Mouse (Mus musculus) right cerebral cortex, postnatal 14 days (tissue): Measurements from ENCODE around the gene Rassf5.

Experiments
- DNase-seq: peaks from one replicate; pipeline ENCODE4 v3.0.0; 2022

The Rassf5 gene

DNA sequence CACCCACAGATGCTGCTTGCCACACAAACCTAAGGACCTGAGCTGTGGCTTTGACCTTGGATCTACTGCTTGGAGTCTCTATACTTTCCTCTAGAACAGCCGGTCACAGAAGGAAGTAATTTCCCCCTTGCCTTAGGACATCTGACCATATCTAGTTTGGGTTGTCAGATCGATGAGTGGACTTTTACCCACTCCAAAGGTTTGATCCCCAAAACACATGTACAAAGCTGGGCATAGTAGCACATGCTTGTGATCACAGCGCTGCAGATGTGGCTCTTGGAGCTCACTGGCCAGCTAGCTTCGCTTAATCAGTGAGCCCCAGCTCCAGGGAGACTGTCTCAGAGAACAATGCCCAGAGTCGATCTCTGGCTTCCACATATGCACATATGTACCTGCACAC, 37.0 kb downstream of the Rassf5 start:
- no peak for DNase-seq

DNA sequence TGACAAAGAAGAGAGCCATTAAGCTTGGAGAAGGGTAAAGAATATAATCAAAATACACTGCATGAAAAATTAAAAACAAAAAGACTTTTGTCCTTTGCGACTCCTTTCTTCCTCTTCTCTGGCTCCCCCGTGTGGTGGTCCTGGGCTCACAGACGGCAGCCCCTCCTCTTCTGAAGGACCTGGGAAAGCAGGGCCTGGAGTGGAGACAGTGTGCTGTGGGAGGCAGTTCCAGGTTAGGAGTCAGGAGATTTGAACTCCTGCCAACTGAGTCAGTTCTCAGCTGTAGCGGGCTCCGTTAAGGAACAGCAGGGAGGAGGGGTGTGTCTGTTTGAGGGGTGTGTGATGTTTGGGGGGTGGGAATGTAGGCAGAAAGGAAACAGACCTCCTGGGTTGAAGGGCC, 37.5 kb downstream of the Rassf5 start:
- peak; percentile 80 for DNase-seq

DNA sequence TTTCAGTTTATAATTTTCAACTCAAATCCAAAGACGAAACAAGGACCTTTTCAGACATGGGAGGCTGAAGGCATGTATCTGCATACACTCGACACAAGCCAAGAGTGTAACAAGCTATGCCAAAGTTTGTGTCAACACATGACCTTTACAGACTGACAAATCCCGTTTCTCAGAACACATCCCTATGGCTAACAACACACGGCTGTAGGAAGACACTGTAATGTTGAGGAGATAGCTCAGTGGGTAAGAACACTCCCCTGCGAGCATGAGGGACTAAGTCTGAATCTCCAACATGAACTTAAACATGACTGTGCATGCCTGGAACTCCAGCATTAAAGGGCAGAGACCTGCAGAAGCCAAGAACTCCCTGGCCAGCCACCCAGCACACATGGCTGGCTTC, 38.7 kb downstream of the Rassf5 start:
- no peak for DNase-seq

DNA sequence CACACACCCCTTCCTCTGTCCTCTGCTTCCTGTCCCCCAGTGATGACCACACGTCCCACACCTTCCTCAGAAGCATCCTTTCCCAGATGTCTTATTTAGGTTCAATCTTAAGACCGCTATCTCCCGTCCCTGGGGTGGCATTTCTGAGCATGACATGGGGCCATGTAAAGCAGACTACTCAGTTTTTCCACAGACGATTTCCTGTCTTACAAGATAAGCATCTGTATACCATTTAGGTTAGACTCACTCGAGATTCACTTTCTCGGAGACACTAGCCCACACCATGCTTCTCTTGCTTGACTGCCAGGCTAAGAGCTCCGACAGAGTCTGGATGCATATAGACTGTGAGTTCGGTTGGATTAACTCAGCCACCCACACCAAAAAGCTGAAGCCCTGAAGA, 40.6 kb downstream of the Rassf5 start:
- DNase-seq: no peak

DNA sequence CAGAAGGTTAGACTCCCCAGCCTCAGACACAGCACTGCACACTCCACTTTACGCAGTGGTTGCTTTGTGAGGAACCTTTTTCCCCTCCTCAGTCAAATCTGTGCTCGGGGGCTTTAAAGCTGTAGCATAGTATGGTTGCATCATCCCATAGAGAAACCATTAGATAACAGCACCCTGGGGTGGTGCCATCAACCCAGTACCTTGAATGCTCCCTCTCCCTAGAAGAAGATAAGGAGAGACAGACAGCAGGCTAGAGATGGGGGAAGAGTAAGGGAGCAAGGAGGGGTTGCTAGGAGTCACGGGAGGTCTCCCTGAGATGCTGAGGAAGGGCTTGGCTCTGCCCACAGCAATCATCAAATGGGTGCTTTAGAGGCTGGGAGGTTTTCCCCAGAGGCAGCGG, 43.7 kb downstream of the Rassf5 start:
- DNase-seq: no peak

DNA sequence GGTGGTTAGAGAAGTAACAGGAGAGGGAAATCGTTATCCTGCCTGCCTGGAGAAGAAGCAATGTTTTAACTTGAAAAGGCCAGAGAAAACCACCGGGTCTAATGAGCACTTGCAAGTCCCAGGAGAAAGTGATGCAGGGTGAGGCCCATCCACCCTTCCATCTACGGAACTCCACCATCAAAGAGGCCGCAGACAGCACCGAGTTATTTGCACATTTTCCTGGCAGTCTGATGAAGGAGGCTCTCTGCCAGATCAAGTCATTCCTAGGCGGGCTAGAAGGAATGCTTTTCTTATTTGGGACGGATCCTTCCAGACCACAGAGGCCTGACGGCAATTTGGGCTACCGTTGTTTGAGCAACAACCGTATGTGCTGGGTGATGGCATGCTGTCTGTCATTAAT, 44.5 kb downstream of the Rassf5 start:
- no peak for DNase-seq

DNA sequence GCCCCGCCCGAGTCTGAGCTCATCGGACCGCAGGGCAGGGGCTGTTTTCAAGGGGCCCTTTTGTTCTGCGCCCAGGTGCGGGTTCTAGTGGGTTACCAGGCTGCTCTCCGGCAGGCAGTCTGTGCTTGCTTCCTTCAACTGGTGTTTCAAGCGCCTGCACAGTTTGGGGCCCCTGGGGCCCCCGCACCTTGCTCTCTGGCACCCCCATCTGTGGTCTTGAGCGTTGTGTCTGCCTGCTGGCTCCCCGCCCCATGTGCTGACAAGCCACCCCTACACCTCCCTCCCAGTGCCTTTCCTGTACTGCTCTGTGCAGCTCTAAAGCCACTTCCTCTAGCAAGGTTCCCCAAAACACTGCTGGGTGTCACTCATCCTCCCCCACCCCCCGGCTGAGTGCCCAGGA, 45.1 kb downstream of the Rassf5 start:
- peak; percentile 48 for DNase-seq

DNA sequence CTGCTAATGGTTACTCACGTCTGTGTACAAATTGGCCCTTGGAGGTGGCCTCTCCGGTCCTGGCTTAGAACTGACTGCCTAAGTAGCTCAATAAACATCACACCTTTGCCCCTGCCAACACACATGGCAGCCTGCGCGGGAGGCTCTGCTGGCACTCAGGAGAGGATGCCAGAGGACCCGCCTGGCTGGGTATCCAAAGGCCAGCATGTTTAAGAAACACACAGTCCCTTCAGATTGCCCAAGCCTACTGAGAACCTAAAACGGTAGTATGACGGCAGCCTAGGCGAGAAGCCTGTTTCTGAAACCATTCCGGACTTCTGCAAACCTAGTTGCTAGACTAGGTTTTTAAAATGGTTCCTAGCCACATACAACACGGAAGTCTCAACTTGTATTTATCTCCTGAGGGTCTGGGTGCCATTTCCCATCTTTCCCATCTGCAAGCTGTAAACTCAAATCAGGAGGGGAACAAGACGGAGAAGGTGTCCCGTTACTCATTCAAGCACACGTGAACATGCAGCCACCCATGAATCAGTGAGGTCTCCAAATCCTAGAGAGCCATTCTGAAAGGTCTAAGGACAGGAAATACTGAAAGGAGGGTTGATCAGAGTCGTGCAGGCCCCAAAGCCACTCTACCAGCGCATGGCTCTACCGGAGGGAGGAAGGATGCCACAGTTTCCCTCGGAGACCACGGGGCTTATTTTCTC, 45.8 kb downstream of the Rassf5 start:
- no peak for DNase-seq

DNA sequence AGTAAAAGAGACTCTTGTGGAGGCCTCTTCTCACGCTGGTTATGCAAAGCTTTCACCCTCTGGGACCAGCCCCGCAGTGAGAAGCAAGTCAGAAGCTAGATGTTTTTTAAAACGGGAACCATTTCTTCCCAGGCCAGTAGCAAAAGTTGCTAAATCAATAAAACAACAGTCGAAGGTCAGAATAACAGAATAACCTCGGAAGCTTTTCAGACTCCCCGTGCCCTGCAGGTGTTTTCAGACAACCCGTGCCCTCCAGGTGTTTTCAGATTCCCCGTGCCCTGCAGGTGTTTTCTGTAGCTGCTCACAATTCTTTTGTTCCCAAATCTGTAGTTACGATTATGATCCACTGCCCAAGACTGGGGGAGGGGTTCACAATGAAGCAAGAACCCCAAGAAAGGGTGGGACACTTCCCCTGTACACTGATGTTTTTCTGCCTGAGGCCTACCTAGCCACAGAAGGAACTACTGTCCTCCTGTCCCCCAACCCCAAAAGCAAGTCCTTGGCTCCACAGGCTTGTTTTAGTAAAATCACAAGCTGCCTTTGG, 46.6 kb downstream of the Rassf5 start:
- no peak for DNase-seq

DNA sequence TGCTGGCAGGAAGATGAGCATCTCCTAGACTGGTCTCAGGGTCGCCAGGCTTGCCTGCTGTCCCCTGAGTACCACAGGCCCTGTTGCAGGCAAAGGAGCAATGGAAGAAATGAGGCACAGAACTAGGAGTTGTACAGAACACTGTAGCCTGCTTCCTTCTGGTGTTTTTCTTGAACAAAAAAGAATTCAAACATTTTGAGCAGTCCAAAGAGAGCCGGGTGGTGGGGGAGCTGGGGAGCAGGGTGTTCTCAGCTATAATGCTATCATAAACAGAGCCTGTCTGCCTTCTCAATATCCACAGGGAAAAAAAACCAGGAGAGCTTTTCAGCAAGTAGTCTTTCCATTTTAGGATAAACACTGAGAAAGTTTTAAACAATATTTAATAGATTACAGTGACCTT, 49.0 kb downstream of the Rassf5 start:
- DNase-seq: no peak

DNA sequence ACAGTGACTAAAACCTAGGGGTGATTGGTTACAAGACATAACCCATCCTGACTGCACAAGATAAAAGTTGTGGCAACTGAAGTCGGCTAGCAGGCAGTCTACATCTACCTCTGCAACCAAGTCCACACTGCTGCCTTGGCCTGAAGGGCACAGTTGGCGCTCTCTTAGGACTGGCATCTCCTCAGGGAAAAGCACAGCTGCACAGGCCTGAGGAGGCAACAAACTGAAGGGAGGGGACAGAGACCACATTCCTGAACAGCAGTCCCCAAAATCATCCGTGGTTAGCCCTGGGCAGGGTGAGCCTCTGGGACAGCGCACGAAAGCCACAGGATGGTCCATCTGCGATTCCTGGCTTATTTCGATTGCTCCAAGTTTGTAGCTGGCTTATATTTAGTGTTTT, 49.4 kb downstream of the Rassf5 start:
- no peak for DNase-seq

DNA sequence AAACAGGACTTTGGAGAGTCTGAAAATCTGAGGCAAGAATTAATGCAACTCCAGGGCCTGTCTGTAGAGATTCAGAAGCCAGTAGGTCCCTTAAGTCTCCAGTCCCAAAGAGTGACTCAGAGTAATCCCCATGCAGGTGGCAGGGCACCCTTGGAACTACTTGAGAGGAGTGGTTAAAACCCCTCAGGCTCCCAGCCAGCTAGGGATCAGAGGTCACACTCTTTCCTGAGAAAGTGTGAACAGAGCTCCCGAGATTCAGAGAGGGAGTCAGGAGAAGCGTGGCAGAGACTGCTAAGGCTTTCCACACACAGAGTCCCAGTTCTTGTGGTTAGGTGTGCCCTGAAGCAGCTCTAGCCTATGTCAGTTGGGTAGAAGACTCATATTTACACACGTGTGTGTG, 51.3 kb downstream of the Rassf5 start:
- DNase-seq: no peak

DNA sequence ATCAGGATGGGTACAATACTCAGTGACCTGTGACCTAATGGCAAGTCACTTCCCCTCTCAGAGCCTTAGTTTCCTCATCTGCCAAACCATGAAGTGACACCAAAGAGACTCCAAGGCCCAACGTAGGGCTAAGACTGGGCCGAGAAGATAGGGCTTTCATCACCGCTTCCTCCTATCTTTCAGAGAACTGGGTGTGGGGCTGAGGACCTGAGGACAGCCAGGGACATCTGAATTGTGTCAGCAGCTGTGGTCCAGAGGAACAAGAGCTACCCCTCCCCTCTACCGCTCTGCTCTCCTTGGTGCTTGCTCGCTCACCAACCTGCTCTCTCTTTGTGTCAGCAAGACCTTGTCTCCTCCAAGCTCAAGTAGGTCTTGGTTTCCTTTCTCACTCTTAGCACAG, 56.4 kb downstream of the Rassf5 start:
- DNase-seq: no peak

DNA sequence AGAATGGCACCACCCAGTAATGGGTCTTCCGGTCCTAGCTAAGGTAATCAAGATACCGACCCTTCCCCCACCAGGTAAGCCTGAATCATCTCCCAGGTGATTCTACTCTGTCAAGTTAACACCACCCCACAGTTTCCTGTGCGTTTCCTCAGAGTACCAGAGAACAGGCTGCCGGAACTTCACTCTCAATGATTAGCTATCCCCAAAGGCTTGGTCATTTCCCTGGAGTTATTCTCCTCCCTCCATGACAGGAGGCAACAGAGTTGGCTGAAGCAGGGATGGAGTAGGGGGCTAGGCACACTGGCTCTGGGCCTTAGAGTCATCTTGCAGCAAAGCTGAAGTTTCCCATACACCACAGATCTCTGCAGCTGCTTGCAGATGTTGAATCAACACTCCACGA, 57.2 kb downstream of the Rassf5 start:
- DNase-seq: no peak

DNA sequence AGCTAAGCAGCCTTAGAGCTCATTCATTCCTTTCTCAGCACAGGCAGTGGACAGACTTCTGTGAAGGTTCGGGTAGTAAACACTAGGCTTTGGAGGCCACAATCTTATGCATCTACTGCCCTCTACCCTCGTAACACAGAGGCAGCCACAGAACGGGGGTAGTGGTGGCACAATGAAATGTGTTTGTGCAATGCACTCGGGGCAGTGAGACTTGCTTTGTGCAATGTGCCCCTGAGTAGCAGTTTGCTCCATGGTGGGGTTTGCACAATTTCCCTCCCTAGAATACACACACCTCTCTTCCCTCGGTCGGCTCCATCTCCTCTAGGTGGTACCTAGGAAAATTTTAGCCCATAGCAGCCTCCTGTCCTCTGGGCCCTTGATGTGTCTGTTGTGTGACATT, 58.1 kb downstream of the Rassf5 start:
- no peak for DNase-seq

DNA sequence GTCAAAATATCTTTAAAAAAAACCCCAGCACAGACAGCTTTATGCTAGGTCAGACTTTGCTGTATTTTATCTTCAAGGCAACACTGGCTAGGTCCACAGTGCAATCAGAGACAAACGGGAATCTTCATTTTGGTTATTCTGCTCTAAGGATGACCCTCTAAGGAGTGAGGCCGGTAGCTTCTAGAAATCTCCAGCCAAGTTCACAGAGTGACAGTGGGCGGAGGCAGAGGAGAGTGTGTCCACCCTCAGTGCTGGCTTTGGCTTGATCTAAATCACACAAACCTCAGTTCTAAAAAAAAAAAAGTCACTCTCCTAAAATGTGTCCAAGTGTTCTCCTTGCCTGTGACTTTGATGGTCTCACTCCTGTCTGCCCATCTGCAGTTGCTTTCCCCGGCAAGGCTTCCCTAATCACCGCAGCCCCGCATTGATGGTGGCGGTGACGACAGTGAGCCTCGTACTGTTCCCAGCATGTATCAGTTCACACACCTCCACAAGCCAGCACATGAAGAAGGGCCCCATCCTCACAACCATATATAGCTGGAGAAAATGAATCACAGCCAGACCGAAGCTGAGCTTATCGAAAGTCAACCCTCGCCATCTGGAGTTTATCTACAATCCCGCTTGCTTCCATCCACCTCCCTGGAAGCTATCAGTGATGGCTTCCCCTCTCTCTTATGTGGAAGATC, 59.1 kb downstream of the Rassf5 start:
- no peak for DNase-seq

DNA sequence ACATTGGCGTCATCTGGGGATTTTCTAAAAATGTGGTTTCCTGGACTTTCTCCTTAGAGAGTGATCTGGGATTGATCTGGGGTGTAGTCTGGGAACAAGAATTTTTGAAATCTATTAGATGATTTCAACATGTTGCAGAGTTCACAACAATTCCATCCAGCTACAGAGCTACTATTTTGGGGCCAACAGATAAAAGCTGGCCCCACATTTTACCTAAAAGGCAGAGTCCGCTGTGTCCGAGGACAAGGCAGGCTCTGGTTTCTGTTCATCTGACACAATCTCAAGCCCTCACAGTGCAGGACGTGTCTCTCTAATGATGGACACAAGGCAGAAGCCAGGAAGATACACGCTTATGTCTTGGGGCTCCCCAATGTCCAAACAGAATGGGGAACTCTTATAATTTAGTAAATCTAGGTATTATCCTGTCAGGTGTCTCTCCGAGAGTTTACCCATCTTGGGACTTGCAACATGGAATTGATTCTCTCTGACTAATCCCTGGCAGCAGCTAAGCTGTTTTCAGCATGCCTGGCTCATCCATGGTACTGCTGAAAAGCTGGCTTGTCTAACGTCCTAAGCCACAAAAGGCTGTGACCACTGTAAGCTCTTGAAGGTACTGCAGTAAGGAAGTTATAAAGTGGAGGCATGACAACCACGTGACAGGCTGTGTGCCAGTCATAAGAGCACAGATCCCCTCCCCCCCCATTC, 60.0 kb downstream of the Rassf5 start:
- DNase-seq: no peak

DNA sequence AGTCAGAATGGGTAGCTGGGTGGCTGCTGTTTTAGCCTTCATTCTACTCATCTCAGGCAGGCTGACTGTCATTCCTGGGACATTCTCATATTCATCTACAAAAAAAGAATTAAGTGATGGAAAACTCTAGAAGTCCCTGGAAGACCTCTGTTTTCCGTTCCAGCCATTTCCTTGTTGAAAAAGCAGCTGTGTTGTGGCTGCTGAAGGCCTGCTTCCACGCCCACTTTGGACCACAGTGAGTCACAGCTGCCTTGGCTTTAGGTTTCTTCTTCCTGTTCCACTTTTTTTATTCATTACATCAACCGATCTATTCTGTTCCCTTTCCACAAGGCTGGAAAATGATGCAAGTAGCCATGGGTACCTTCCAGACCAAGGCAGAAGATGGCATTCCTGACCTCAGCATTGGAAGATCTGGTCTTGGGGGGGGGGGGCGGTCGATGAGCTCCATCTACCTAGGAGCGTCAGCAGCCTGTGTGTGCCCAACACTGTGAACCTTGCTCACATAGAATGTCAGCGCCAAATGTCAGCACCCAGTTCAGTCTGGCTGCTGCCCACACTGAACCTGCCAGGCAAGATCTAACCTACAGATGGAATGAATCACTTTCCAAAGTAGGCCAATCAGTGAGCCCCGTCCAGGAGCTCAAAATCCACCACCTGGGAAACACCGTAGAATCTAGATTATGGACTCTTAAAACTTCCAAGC, 60.7 kb downstream of the Rassf5 start:
- DNase-seq: no peak

DNA sequence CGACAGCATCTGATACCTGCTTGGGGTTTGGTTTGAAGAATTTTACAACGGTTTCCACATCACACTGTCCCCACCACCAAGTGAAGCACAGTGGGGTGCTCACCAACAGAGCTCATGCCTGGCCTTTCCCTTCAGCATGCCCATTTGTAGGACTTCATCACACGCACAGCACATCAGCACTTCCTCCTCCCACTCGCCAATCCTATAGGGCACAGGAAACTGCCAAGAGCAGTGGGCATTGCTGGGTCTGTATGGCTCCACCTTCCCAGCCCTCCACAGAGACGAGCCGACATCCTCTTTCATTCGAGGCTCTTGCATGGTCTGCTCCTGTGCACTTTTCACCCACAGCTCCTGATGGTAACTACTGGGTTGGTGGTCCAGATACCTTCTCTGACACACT, 61.9 kb downstream of the Rassf5 start:
- no peak for DNase-seq

DNA sequence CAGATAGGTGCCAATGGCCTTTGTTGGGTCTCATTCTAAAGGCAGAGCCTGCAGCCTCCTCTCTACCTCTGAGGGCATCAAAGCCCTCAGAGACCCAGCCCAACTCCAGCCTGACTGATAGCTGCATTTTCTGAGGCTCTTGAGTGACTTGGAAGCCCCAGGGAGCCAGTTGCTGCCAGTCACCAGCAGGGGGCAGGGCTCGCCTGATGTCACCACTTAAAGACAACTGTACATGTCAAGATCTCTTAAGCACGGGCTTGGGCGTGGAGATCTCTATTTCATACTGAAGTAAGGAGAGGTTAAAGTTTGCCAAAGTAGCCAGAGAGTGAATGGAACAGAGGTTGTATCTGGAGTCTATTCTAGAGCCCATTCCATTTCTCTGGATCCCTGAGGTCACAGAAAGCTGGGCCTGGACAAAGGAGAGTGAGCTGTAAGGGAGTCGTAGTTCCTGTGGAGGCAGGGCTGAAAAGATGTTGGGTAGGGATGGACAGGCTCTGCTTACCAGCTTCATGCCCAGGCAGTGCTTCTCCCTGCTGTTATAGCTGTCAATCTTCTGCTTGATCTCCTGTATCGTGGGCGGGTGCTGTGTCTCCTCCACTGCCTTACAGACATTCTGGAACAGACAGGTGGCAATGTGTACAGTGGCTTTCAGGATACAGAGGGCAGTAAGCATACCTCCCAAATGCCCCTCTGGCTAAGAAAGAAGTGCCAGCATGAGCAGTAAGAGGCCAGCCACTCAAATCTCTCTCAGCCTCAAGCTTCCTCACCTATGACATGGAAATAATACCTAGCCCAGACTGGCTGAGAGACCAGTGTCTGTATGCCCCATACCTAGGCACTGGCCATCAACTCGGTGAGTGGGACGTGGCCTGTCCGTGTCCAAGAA, 63.2 kb downstream of the Rassf5 start:
- DNase-seq: peak; percentile 81

DNA sequence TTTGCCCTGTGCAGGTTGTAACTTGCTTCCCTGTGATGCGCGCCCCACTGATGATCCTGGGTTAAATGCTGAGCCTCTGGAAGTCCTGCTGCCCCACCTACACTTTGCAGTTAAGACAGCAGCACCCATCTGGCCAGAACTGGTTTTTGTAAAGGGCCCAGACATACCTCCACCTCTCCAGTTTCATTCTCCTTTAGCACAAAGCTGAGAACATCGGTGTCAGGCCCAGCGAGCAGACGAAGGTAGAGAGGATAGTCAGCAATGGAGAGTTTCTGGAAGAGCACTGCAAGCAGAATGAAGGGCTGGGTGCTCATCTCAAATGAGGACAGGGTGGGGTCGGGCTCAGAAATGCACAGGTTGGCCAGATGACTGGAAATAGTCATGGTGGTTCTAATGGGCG, 64.7 kb downstream of the Rassf5 start:
- no peak for DNase-seq

DNA sequence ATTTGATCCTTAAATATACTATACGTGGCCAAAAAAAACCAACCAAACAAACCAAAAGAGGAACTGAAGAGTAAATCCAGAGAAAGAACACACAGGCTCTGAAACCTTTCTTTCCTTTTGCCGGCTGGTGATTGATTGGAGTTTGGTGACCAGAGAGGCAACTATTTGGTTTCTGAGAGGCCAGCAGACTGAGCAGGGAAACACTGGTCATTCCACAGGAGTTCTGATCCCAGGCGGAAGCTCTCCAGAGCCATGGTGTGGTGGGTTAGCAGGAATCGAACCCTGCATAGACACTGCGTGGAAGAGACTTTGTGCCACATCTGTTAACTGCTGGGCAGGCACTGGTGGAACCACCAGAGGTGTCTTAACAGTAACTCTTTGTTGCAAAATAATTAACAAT, 67.0 kb downstream of the Rassf5 start:
- DNase-seq: no peak
